Comparison of ENCODE assay signal across 8 mouse cellular contexts in genomic region chr12:117751045-117751444, GRCm38 (mm10). TPM values are rescaled to one million over a fixed set of nuclear protein-coding genes. Genes with fewer than 3 reads are reported as not detected.
DNase-seq lines count a peak whose midpoint lies in the region; ATAC-seq and TF ChIP-seq lines count a peak whose summit lies in the region.

No protein-coding gene starts in this region.

- no peaks in the 10 kb centered on the region for H3K27me3 ChIP-seq in heart, adult 2 months (ENCODE audit: control insufficient read depth, insufficient read depth, low read length)
- no peaks in the 10 kb centered on the region for H3K27me3 ChIP-seq in lung, embryonic 15.5 days
- no peaks in the 10 kb centered on the region for H3K27me3 ChIP-seq in limb, embryonic 10.5 days (ENCODE audit: low read depth, poor library complexity, severe bottlenecking)
- H3K27me3 ChIP-seq in small intestine, adult 2 months (ENCODE audit: control insufficient read depth, insufficient read depth, low read length), result no peaks in the 10 kb centered on the region

- no peak overlapping the region for H3K9ac ChIP-seq in heart, adult 2 months (ENCODE audit: low read depth, low read length)
- no peak overlapping the region for H3K9ac ChIP-seq in lung, embryonic 15.5 days

- H3K79me2 ChIP-seq in heart, adult 2 months (replicated peaks; ENCODE audit: control insufficient read depth, insufficient read depth, low read length), result no peaks in the 10 kb centered on the region

- no peak for DNase-seq in heart, adult 2 months
- no peak for DNase-seq in heart, postnatal 4 days
- no peak for DNase-seq in lung, postnatal 10 days
- no peak for DNase-seq in limb, embryonic 10.5 days (ENCODE audit: low spot score)
- no peak for DNase-seq in urinary bladder, postnatal 36 days (ENCODE audit: low spot score in 2 of 2)
- DNase-seq in layer of hippocampus, adult 8-10 months (ENCODE audit: low spot score in 2 of 2), result no peak

- 0 out of 2 replicates have a peak overlapping the region, but pooled peaks have one; percentile 6 for H3K4me3 ChIP-seq in heart, adult 2 months
- H3K4me3 ChIP-seq in lung, embryonic 15.5 days, result no peak overlapping the region
- H3K4me3 ChIP-seq in limb, embryonic 10.5 days, result peak overlapping the region; percentile 10; the same call in 1 of the 2 replicates
- H3K4me3 ChIP-seq in small intestine, adult 2 months (ENCODE audit: low read depth, low read length), result no peak overlapping the region

- TF ChIP-seq EP300 in heart, adult 2 months (IDR thresholded peaks at IDR 0.05; ENCODE audit: insufficient read depth, low read depth, low read length), result no peak

- TF ChIP-seq CTCF in heart, adult 2 months (IDR thresholded peaks at IDR 0.05), result no peak
- TF ChIP-seq CTCF in small intestine, adult 2 months (IDR thresholded peaks at IDR 0.05; ENCODE audit: extremely low read depth, insufficient read length, insufficient replicate concordance, low read depth, low read length), result no peak

- 0 out of 2 replicates have a peak overlapping the region, but pooled peaks have one; percentile 3 for H3K4me2 ChIP-seq in lung, embryonic 15.5 days

- 28% methylated on average over 9 of the region's 9 CpGs for WGBS in heart, adult 2 months
- WGBS in lung, embryonic 15.5 days, result 31% methylated on average over 9 of the region's 9 CpGs
- 18% methylated on average over 9 of the region's 9 CpGs for WGBS in limb, embryonic 10.5 days
- 77% methylated on average over 9 of the region's 9 CpGs for WGBS in small intestine, adult 2 months

- H3K9me3 ChIP-seq in lung, embryonic 15.5 days, result no peaks in the 10 kb centered on the region
- no peaks in the 10 kb centered on the region for H3K9me3 ChIP-seq in limb, embryonic 10.5 days (replicated peaks)

- no peak for ATAC-seq in lung, embryonic 15.5 days (ENCODE audit: borderline replicate concordance, extremely low read depth, low FRiP score, low TSS enrichment)

- peaks cover 14% of the 10 kb centered on the region for H3K4me1 ChIP-seq in heart, adult 2 months (ENCODE audit: control insufficient read depth, insufficient read depth, low read length)
- peaks cover 19% of the 10 kb centered on the region for H3K4me1 ChIP-seq in lung, embryonic 15.5 days
- peaks cover 20% of the 10 kb centered on the region for H3K4me1 ChIP-seq in limb, embryonic 10.5 days
- no peaks in the 10 kb centered on the region for H3K4me1 ChIP-seq in small intestine, adult 2 months (ENCODE audit: control insufficient read depth, insufficient read depth, insufficient read length, low read length)

- no peak for TF ChIP-seq POLR2A in heart, adult 2 months (IDR thresholded peaks at IDR 0.05; ENCODE audit: insufficient read depth, low read depth, low read length)
- no peak for TF ChIP-seq POLR2A in small intestine, adult 2 months (IDR thresholded peaks at IDR 0.05; ENCODE audit: low read depth, low read length)

- H3K27ac ChIP-seq in heart, adult 2 months, result peak overlapping the region; percentile 83
- 0 out of 2 replicates have a peak overlapping the region, but pooled peaks have one; percentile 27 for H3K27ac ChIP-seq in lung, embryonic 15.5 days
- H3K27ac ChIP-seq in limb, embryonic 10.5 days, result no peak overlapping the region; the same call in 1 of the 2 replicates
- 0 out of 2 replicates have a peak overlapping the region, but pooled peaks have one; percentile 23 for H3K27ac ChIP-seq in small intestine, adult 2 months (ENCODE audit: insufficient read depth, low read depth, low read length)

- peaks cover 29% of the 10 kb centered on the region for H3K36me3 ChIP-seq in heart, adult 2 months (ENCODE audit: control insufficient read depth, insufficient read depth, low read length)
- H3K36me3 ChIP-seq in lung, embryonic 15.5 days, result 0 out of 2 replicates have a peak, but pooled peaks cover 2% of the 10 kb centered on the region
- H3K36me3 ChIP-seq in limb, embryonic 10.5 days, result no peaks in the 10 kb centered on the region
- H3K36me3 ChIP-seq in small intestine, adult 2 months (ENCODE audit: control insufficient read depth, insufficient read depth, low read length), result peaks cover 18% of the 10 kb centered on the region

- intact Hi-C loops in heart, adult 2 months (cut with DNase I), result loop anchor here (5.0 kb wide), 1 partner anchor 299 kb away; no protein-coding TSS in a partner anchor

RNA-seq across cellular contexts. Expression of gene Cdca7l, which starts 53.0 kb away (rescaled TPM):
- under 1 TPM; 0.16 to 0.23 TPM for total RNA-seq in heart, adult 2 months (2021)
- polyA plus RNA-seq in heart, adult 2 months (2012; rRNA removed), result 0.10 and 0.26 TPM in 2 replicates
- 1 to 10 TPM; 6.5 to 7.3 TPM for total RNA-seq in heart, postnatal 4 days (2021)
- 59.9 and 65.0 TPM in 2 replicates for polyA plus RNA-seq in lung, embryonic 15.5 days (2015; fragmentation: Nextera tagmentation; extraction: Ambion mirVana)
- 54.8 and 65.0 TPM in 2 replicates for polyA plus RNA-seq in limb, embryonic 10.5 days (2016; fragmentation: Nextera tagmentation; extraction: Ambion mirVana)
- 1.0 and 2.1 TPM in 2 replicates for polyA plus RNA-seq in small intestine, adult 2 months (2012; rRNA removed)
- total RNA-seq in layer of hippocampus, adult 8-10 months (2022), result 1 to 10 TPM in 3 of 4 experiments, under 1 TPM in 1; 0.81 to 2.7 (median 1.5) TPM

Comparison
In these comparisons a context has a peak if more than half of its experiments do, and no peak if none do; other contexts are left out.
1. H3K4me3 ChIP-seq: peak in heart, adult 2 months (single experiment) and limb, embryonic 10.5 days (single experiment); none in lung, embryonic 15.5 days (single experiment) and small intestine, adult 2 months (single experiment).
2. RNA of gene Cdca7l, which starts 53.0 kb away (polyA plus RNA-seq): 59.9 to 65.0 TPM in lung, embryonic 15.5 days and 54.8 to 65.0 TPM in limb, embryonic 10.5 days; 1.0 to 2.1 TPM in small intestine, adult 2 months and 0.10 to 0.26 TPM in heart, adult 2 months; every median in the first group is over 10 times any median in the second.